Mouse (Mus musculus) heart, postnatal 0 days (tissue): ENCODE measurements around the gene Tbkbp1.

Experiments used
- CTCF ChIP-seq: IDR thresholded peaks from 2 replicates; pipeline ENCODE4 v1.5.1; 2016; ENCODE audit warnings: antibody characterized with exemption, control low read depth, low read depth
- EP300 ChIP-seq: IDR thresholded peaks from 2 replicates; pipeline ENCODE4 v1.6.1; 2016; ENCODE audit warnings: antibody characterized with exemption, low read depth

DNA sequence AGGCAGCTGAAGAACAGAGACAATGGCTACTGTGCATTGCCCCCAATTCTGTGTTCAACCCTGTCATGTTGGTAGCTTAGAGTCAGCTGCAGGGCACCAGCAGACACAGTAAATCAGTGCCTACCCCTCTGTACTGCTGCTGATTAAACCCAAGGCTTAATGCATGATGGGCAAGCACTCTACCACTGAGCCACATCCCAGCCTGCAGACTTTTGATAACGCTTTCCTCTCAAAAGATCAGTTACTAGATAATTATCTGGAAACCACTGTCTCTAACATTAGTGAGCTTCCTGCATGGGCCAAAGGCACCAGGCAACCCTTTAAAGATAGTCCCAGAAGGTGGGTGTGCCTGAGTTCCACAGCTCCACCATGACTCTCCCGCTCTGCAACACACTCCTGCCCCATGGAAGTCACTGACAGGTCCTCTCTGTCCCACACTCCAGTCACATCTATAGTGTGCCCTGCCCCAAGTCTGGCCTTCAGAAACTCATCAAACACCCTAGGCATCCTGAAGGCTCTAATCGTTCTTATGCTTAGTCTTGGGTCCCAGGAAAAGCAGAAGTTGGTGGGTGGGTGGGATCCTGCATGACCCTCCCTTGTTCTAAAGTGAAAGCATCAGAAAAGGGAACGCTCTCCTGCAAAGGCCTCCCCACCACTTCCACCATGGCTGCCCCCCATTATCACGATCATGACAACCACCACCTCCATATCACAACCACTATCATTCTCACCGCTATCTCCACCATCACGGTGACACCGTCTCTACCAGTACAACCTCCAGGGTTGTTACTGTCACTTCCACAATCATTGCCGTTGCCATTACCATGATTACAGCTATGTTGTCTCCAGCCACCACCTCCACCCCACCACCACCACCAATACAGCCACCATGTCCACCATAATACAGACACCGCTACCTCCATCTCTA, 47.9 kb downstream of the Tbkbp1 start:
- TF ChIP-seq CTCF, result no peak
- no peak for TF ChIP-seq EP300
